Mouse (Mus musculus) lung, postnatal 0 days (tissue): ENCODE measurements around the gene Btbd8. TPM values are rescaled to one million over a fixed set of nuclear protein-coding genes. Genes with fewer than 3 reads are reported as not detected.

ENCODE experiments used
- ATAC-seq: fragments of 200-750 bp; cut with Nextera tagmentation; 2 replicates; pipeline ENCODE4 v1.8.0; 2017; ENCODE audit warnings: moderate library complexity
- DNase-seq: peaks from one replicate; pipeline ENCODE4 v3.0.0-alpha.2; 2016; ENCODE audit warnings: low spot score
- H3K27ac ChIP-seq: fragments of 300-500 bp; sonication (generic); 2 replicates; pipeline ENCODE4 v1.5.1; 2014; ENCODE audit warnings: antibody characterized with exemption, mild to moderate bottlenecking, low read length, mixed read lengths
- H3K27me3 ChIP-seq: fragments of 300-500 bp; sonication (generic); replicated peaks from 2 replicates; pipeline ENCODE4 v1.6.1; 2014; ENCODE audit warnings: low read length, mixed read lengths; ENCODE audit not compliant: insufficient read depth
- H3K36me3 ChIP-seq: fragments of 300-500 bp; sonication (generic); 2 replicates; pipeline ENCODE4 v1.6.1; 2014; ENCODE audit warnings: low read length, mixed read lengths; ENCODE audit not compliant: insufficient read depth
- H3K4me1 ChIP-seq: fragments of 300-500 bp; sonication (generic); 2 replicates; pipeline ENCODE4 v1.6.1; 2014; ENCODE audit warnings: antibody characterized with exemption, low read depth, low read length, mixed read lengths; ENCODE audit not compliant: insufficient read depth
- H3K4me2 ChIP-seq: fragments of 300-500 bp; sonication (generic); replicated peaks from 2 replicates; pipeline ENCODE4 v1.6.1; 2014; ENCODE audit warnings: low read depth, mild to moderate bottlenecking, low read length, moderate library complexity, mixed read lengths
- H3K4me3 ChIP-seq: fragments of 300-500 bp; sonication (generic); 2 replicates; pipeline ENCODE4 v1.5.1; 2014; ENCODE audit warnings: low read depth, low read length
- H3K9ac ChIP-seq: fragments of 300-500 bp; sonication (generic); replicated peaks from 2 replicates; pipeline ENCODE4 v1.6.1; 2014; ENCODE audit warnings: low read depth, mild to moderate bottlenecking
- H3K9me3 ChIP-seq: fragments of 300-500 bp; sonication (generic); 2 replicates; pipeline ENCODE4 v1.6.1; 2016; ENCODE audit warnings: low read length, mixed read lengths
- CTCF ChIP-seq: IDR thresholded peaks from 2 replicates; pipeline ENCODE4 v1.5.1; 2016; ENCODE audit warnings: antibody characterized with exemption, mild to moderate bottlenecking
- EP300 ChIP-seq: IDR thresholded peaks from 2 replicates; pipeline ENCODE4 v1.6.1; 2016; ENCODE audit warnings: antibody characterized with exemption, mild to moderate bottlenecking, control low read depth
- WGBS: fragments of 180-500 bp; shearing (Covaris S2); extraction: QIAGEN DNeasy Blood & Tissue Kit; methylation state at CpG from one replicate; pipeline ENCODE4 v1.1.7; 2014; 5-methylcytosine and 5-hydroxymethylcytosine counted together
- polyA plus RNA-seq: library from polyadenylated mRNA; unstranded; fragments of >200 nt; fragmentation: Nextera tagmentation; extraction: Ambion mirVana; gene quantifications from 2 replicates; pipeline ENCODE4 v1.2.1, GENCODE M21; 2015

Btbd8 gene
- polyA plus RNA-seq, 1 experiment from 2014 or later: 2.1 TPM

DNA sequence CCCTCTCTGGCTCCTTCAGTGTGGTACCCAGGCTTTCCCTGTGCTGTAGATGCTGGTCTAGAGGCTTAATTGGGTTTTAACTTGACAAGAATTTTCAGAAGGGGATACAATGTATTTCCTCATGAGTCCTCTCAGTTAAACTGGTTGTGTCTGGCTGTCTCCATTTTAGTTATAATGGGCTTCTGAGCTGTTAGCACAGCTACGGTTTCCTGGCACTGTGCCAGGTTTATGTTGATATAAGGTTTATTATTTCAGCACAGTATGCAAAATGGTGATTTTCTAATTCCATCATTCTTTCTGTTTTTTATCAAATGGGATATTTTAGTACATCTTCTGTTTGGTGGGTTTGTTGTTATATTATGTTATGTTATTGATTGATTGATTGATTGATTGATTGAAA lies 16.1 kb upstream of the Btbd8 start:
- no peak overlapping the region for H3K4me2 ChIP-seq
- no peak overlapping the region for H3K4me3 ChIP-seq
- TF ChIP-seq CTCF (no peak), EP300 (no peak)
- 5% methylated on average over 1 of the region's 1 CpGs for WGBS
- no peaks in the 10 kb centered on the region for H3K36me3 ChIP-seq
- no peaks in the 10 kb centered on the region for H3K27me3 ChIP-seq
- no peak for DNase-seq
- H3K4me1 ChIP-seq: no peaks in the 10 kb centered on the region
- no peak overlapping the region for H3K9ac ChIP-seq
- ATAC-seq: no peak
- H3K27ac ChIP-seq: no peak overlapping the region
- H3K9me3 ChIP-seq: no peaks in the 10 kb centered on the region

DNA sequence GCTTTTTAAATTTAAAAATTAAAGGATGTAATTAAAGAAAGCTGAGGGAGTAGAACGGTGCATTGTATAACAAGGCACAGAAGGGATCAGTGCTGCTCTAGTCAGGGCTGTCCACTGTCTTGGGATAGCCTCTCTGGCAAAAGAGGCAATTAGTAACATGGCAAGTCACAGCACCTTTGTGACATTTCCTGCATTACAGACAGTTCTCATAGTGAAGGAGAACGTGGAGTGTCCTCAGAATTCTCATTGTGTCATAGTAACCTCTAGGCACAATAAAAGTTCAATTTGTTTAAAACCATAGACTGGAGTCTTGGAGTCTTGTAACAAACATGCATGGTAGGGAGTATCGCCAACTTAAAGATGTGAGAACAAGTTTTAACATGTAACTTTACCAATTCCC lies 6.5 kb upstream of the Btbd8 start, which contains the start of gene Lpcat2b:
Gene Lpcat2b (plus strand): TSS at position 301 of the 400 bp plus-strand sequence.
- Histone ChIP-seq H3K4me3 (no peak within 1 kb of the TSS), H3K9ac (no peak within 1 kb of the TSS), H3K4me1 (no peaks in the 10 kb centered on the region), H3K27ac (no peak within 1 kb of the TSS), H3K27me3 (no peaks in the 10 kb centered on the region), H3K9me3 (no peaks in the 10 kb centered on the region), H3K4me2 (no peak within 1 kb of the TSS), H3K36me3 (no peaks in the 10 kb centered on the region)
- ATAC-seq: no peak
- no peak for DNase-seq
- 69% methylated on average over 3 of the region's 3 CpGs for WGBS
- no peak for TF ChIP-seq EP300

DNA sequence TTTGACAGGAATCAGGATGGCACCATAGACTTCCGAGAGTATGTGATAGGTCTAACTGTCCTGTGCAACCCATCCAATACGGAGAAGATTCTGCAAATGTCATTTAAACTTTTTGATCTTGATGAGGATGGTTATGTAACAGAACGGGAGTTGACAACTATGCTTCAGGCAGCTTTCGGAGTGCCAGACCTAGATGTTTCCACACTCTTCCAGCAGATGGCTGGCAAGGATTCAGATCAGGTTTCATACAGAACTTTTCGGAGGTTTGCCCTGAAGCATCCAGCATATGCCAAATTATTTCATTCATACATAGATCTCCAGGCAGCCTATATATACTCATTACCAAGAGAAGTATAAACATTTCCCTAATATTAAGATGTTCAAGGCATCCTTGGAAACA lies 3.8 kb upstream of the Btbd8 start:
- Histone ChIP-seq H3K27me3 (no peaks in the 10 kb centered on the region), H3K36me3 (no peaks in the 10 kb centered on the region), H3K9me3 (no peaks in the 10 kb centered on the region), H3K9ac (no peak overlapping the region), H3K27ac (no peak overlapping the region), H3K4me3 (no peak overlapping the region), H3K4me1 (0 out of 2 replicates have a peak, but pooled peaks cover 6% of the 10 kb centered on the region), H3K4me2 (no peak overlapping the region)
- ATAC-seq (no peak), DNase-seq (no peak)
- no peak for TF ChIP-seq CTCF
- TF ChIP-seq EP300: no peak
- WGBS: 71% methylated on average over 5 of the region's 5 CpGs

DNA sequence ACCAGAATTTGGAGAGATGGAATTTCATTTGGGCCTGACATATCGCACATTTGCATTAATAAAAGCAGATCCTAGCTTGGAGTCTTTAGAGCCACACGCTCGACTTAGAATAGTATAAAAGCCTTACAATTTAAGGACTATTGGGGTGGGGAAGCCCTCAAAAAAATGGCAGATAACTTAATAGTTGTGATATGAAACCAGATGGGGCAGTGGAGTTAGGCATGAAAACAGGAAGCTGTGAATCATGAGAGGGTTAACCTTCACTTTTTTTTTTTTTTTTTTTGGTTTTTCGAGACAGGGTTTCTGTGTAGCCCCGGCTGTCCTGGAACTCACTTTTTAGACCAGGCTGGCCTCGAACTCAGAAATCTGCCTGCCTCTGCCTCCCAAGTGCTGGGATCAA lies 1.6 kb upstream of the Btbd8 start:
- Histone ChIP-seq H3K27me3 (no peaks in the 10 kb centered on the region), H3K9ac (no peak overlapping the region), H3K27ac (no peak overlapping the region), H3K4me1 (0 out of 2 replicates have a peak, but pooled peaks cover 6% of the 10 kb centered on the region), H3K4me2 (no peak overlapping the region), H3K36me3 (no peaks in the 10 kb centered on the region), H3K9me3 (no peaks in the 10 kb centered on the region), H3K4me3 (no peak overlapping the region)
- no peak for DNase-seq
- TF ChIP-seq EP300: no peak
- TF ChIP-seq CTCF: no peak
- no peak for ATAC-seq
- 90% methylated on average over 6 of the region's 6 CpGs for WGBS

DNA sequence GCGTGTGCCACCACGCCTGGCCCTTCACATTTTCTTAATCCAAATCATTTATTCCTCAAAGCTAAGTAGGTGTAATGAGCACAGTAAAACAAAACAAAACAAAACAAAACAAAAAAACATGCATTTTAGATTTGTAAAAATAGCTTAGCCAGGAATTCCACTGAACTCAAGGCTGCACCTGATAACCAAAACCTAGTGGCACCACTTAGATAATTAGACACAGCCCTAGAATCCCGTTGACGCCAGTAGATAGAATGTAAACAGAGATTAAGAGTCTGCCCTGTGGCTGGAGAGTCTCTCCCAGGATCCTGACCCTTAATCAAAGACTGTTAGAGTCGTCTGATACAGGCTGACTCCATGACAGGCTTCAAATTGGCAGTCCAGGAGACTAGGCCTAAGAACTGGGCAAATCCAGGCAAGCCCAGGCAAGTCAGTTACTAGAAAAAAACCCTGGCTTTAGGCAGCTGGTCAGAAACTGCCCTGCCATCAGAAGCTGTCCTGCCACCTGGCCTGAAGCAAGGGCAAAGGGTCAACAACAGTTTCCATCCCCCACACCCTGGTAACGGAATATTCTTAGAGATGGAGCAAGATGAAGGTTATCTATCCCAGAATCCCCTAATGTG lies 1.1 kb upstream of the Btbd8 start:
- TF ChIP-seq CTCF (no peak), EP300 (no peak)
- no peak for ATAC-seq
- DNase-seq: no peak
- Histone ChIP-seq H3K36me3 (no peaks in the 10 kb centered on the region), H3K4me2 (no peak overlapping the region), H3K27me3 (no peaks in the 10 kb centered on the region), H3K27ac (no peak overlapping the region), H3K4me1 (0 out of 2 replicates have a peak, but pooled peaks cover 6% of the 10 kb centered on the region), H3K9ac (no peak overlapping the region), H3K4me3 (no peak overlapping the region), H3K9me3 (no peaks in the 10 kb centered on the region)
- 71% methylated on average over 6 of the region's 6 CpGs for WGBS

DNA sequence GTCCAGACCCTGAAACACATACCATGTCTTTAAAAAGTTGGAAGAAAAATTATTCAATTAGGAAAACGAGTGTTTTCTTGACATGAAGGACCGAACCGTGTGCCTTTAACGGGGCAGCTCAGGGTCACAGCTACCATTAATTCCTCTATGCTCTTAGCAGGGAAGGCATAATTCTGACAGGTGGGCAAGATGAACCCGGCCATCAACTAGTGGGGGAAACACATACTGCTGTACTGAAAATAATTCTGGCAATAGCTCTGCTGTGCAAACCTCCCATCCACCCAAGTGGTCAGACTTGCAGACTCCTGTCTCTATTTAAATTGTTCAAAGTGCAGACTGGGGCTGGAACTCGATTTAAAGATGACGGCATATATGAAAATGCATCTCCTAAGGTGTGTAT lies 556 bp downstream of the Btbd8 start:
- 13% methylated on average over 7 of the region's 7 CpGs for WGBS
- H3K4me2 ChIP-seq: peak overlapping the region; percentile 73
- no peak for ATAC-seq

More for the DNA sequence above, 556 bp downstream of the Btbd8 start:
- Histone ChIP-seq H3K27me3 (no peaks in the 10 kb centered on the region), H3K36me3 (no peaks in the 10 kb centered on the region), H3K27ac (peak overlapping the region; percentile 79; the same call in 1 of the 2 replicates), H3K9me3 (no peaks in the 10 kb centered on the region), H3K9ac (peak overlapping the region; percentile 69; the same call in 1 of the 2 replicates), H3K4me1 (0 out of 2 replicates have a peak, but pooled peaks cover 6% of the 10 kb centered on the region), H3K4me3 (peak overlapping the region; percentile 74)
- DNase-seq: peak; percentile 11
- TF ChIP-seq EP300: no peak
- TF ChIP-seq CTCF: no peak; the same call in 1 of the 2 replicates
